Mouse (Mus musculus) naive thymus-derived CD4-positive, alpha-beta T cell, adult 2 months (primary cell): Measurements from ENCODE around the gene Taf3.

Experiments used
- DNase-seq: peaks from one replicate; pipeline ENCODE4 v3.0.0-alpha.2; 2011; ENCODE audit warnings: low read depth

Gene Taf3

GRCm38 (mm10) chr2:10010263-10010909 is 38.0 kb downstream of the Taf3 start:
- peak; percentile 78 for DNase-seq

- no peak for DNase-seq
Measured at GRCm38 (mm10) chr2:10009671-10010254, 38.6 kb downstream of the Taf3 start.

- DNase-seq: no peak
Measured at GRCm38 (mm10) chr2:10008593-10008992, 39.8 kb downstream of the Taf3 start.

- DNase-seq: no peak
Measured at GRCm38 (mm10) chr2:10004960-10005621, 43.3 kb downstream of the Taf3 start.

GRCm38 (mm10) chr2:10003358-10003757 is 45.0 kb downstream of the Taf3 start:
- no peak for DNase-seq

- DNase-seq: no peak
Measured at GRCm38 (mm10) chr2:10001591-10001990, 46.8 kb downstream of the Taf3 start.

GRCm38 (mm10) chr2:9997535-9997934 is 50.9 kb downstream of the Taf3 start:
- peak; percentile 70 for DNase-seq

- no peak for DNase-seq
Measured at GRCm38 (mm10) chr2:9996111-9996510, 52.3 kb downstream of the Taf3 start.

- no peak for DNase-seq
Measured at GRCm38 (mm10) chr2:9990690-9991229, 57.6 kb downstream of the Taf3 start.

GRCm38 (mm10) chr2:9989649-9990547 is 58.5 kb downstream of the Taf3 start:
- no peak for DNase-seq

GRCm38 (mm10) chr2:9988290-9988689 is 60.1 kb downstream of the Taf3 start:
- DNase-seq: no peak

- DNase-seq: peak; percentile 53
Measured at GRCm38 (mm10) chr2:9985979-9986447, 62.4 kb downstream of the Taf3 start.

- DNase-seq: no peak
Measured at GRCm38 (mm10) chr2:9982446-9982845, 66.0 kb downstream of the Taf3 start.

- no peak for DNase-seq
Measured at GRCm38 (mm10) chr2:9971927-9972326, 76.5 kb downstream of the Taf3 start.

GRCm38 (mm10) chr2:9970579-9970978 is 77.8 kb downstream of the Taf3 start:
- no peak for DNase-seq

GRCm38 (mm10) chr2:9970178-9970577 is 78.2 kb downstream of the Taf3 start:
- DNase-seq: no peak

- DNase-seq: no peak
Measured at GRCm38 (mm10) chr2:9969734-9970133, 78.7 kb downstream of the Taf3 start.

- no peak for DNase-seq
Measured at GRCm38 (mm10) chr2:9966634-9967033, 81.8 kb downstream of the Taf3 start.

GRCm38 (mm10) chr2:9965608-9966007 is 82.8 kb downstream of the Taf3 start:
- DNase-seq: no peak

- DNase-seq: no peak
Measured at GRCm38 (mm10) chr2:9962871-9963270, 85.5 kb downstream of the Taf3 start.

GRCm38 (mm10) chr2:9961708-9962107 is 86.7 kb downstream of the Taf3 start:
- no peak for DNase-seq

- no peak for DNase-seq
Measured at GRCm38 (mm10) chr2:9958011-9958410, 90.4 kb downstream of the Taf3 start.
